Mouse (Mus musculus) cortical plate, adult 2 months (tissue): ENCODE measurements at regions not wholly inside any gene's neighbourhood (a gene's known extent, or its start where the extent isn't known, plus 50 kb on each side); places are given as distances from the start of the nearest gene placed in this dataset.

ENCODE experiments used
- CTCF ChIP-seq: fragments of 200-500 bp; IDR thresholded peaks from 2 replicates; pipeline ENCODE4 v1.5.1; 2011; ENCODE audit warnings: mild to moderate bottlenecking, control low read depth, low read length; ENCODE audit not compliant: insufficient read depth; ENCODE audit errors: extremely low read depth
- POLR2A ChIP-seq: fragments of 200-500 bp; IDR thresholded peaks from 2 replicates; pipeline ENCODE4 v1.6.1; 2011; ENCODE audit warnings: mild to moderate bottlenecking, low read length, control low read depth; ENCODE audit not compliant: insufficient read depth; ENCODE audit errors: extremely low read depth

GRCm38 (mm10) chr19:15230129-15230927 lies 632.5 kb upstream of the Tle4 start:
- TF ChIP-seq CTCF: no peak
- TF ChIP-seq POLR2A: no peak
